Mouse (Mus musculus): ENCODE measurements around the gene 9230102O04Rik. TPM values are rescaled to one million over a fixed set of nuclear protein-coding genes. Genes with fewer than 3 reads are reported as not detected.

Gene 9230102O04Rik
- total and polyA plus RNA-seq, 2 experiments from 2014 or later: 1.0 to 1.5 TPM

DNA sequence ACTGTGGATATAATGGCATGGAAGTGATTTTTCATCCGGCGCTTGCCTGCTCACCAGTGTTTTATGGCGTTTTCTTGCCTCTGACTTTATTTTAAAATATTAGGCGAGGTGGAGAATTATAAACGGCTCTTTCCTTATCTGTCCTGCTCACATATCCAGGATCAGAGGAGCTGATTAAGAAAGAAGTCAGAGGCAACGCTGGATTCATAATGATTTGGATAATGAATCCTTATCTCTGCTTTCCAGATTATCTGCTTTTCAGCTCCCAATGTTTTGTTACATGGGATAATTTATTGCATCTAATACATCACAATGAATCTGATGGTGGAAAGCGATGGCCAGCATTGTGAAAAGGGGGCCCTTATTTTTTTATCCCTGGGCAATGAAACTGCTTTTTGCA is 3.2 kb upstream of the 9230102O04Rik start:
- H3K36me3 ChIP-seq (ENCODE audit: insufficient read depth, low read length): no peaks in the 10 kb centered on the region
- H3K9me3 ChIP-seq (ENCODE audit: low read length): no peaks in the 10 kb centered on the region
- no peak for DNase-seq (ENCODE audit: low spot score)
- H3K4me1 ChIP-seq (ENCODE audit: insufficient read depth, low read length): no peaks in the 10 kb centered on the region
- no peak for TF ChIP-seq CTCF (IDR thresholded peaks at IDR 0.05; ENCODE audit: low read depth)
- no peak overlapping the region for H3K4me3 ChIP-seq (ENCODE audit: low read length)
- peaks cover 78% of the 10 kb centered on the region for H3K27me3 ChIP-seq (ENCODE audit: insufficient read depth, low read length)
- no peak overlapping the region for H3K9ac ChIP-seq (replicated peaks; ENCODE audit: low read length)
- ATAC-seq: no peak
- H3K27ac ChIP-seq: no peak overlapping the region
- H3K4me2 ChIP-seq (ENCODE audit: low read depth, low read length): no peak overlapping the region
- WGBS: 7% methylated on average over 7 of the region's 7 CpGs

DNA sequence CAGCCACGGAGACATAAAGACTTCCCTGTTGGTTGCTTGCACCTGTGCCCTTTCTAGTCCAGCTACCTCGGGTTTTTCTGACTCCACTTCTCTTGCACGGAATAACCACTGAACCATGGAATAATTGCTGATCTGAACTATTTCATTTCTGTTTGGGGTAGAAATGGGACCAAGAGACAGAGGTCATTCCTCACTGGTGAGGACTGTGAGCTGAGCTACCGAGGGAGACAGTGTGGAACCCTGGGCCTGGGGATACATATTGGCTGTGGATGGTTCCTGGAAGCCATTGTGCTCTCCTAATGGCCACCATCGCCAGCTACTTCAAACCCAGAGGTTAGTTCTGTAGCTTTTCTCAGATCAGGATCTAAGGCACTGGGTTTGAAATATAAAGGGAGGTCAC is 1.6 kb upstream of the 9230102O04Rik start:
- Histone ChIP-seq H3K4me2 (ENCODE audit: low read depth, low read length) (no peak overlapping the region), H3K36me3 (ENCODE audit: insufficient read depth, low read length) (no peaks in the 10 kb centered on the region), H3K27me3 (ENCODE audit: insufficient read depth, low read length) (peaks cover 79% of the 10 kb centered on the region), H3K27ac (no peak overlapping the region), H3K4me1 (ENCODE audit: insufficient read depth, low read length) (no peaks in the 10 kb centered on the region), H3K9me3 (ENCODE audit: low read length) (no peaks in the 10 kb centered on the region), H3K9ac (replicated peaks; ENCODE audit: low read length) (no peak overlapping the region), H3K4me3 (ENCODE audit: low read length) (no peak overlapping the region)
- 3% methylated on average over 5 of the region's 5 CpGs for WGBS
- no peak for ATAC-seq
- DNase-seq (ENCODE audit: low spot score): no peak
- no peak for TF ChIP-seq CTCF (IDR thresholded peaks at IDR 0.05; ENCODE audit: low read depth)

DNA sequence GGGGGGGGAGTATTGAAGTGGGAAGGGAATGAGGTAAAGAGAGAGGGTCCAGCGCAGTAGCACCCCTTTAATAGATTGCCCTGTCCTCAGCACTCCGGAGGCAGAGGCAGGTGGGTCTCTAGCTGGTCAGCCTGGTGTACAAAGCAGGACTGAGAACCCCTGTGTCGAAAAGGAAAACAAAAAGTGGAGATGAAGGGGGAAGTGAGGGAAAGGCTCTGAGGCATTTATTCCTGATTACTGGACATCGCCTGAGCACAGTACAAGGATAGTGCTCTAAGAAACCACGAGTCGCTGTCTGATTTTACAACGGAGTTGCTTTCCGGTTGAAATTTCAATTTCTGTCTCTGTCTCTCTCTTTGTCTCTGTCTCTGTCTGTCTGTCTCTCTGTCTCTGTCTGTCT is 911 bp upstream of the 9230102O04Rik start:
- H3K9me3 ChIP-seq (ENCODE audit: low read length): no peaks in the 10 kb centered on the region
- no peak overlapping the region for H3K9ac ChIP-seq (replicated peaks; ENCODE audit: low read length)
- H3K36me3 ChIP-seq (ENCODE audit: insufficient read depth, low read length): no peaks in the 10 kb centered on the region
- no peak for TF ChIP-seq CTCF (IDR thresholded peaks at IDR 0.05; ENCODE audit: low read depth)
- no peak overlapping the region for H3K4me2 ChIP-seq (ENCODE audit: low read depth, low read length)
- no peak for DNase-seq (ENCODE audit: low spot score)
- no peak overlapping the region for H3K4me3 ChIP-seq (ENCODE audit: low read length)
- no peak overlapping the region for H3K27ac ChIP-seq
- no peaks in the 10 kb centered on the region for H3K4me1 ChIP-seq (ENCODE audit: insufficient read depth, low read length)
- WGBS: 7% methylated on average over 8 of the region's 8 CpGs
- no peak for ATAC-seq
- peaks cover 79% of the 10 kb centered on the region for H3K27me3 ChIP-seq (ENCODE audit: insufficient read depth, low read length)

DNA sequence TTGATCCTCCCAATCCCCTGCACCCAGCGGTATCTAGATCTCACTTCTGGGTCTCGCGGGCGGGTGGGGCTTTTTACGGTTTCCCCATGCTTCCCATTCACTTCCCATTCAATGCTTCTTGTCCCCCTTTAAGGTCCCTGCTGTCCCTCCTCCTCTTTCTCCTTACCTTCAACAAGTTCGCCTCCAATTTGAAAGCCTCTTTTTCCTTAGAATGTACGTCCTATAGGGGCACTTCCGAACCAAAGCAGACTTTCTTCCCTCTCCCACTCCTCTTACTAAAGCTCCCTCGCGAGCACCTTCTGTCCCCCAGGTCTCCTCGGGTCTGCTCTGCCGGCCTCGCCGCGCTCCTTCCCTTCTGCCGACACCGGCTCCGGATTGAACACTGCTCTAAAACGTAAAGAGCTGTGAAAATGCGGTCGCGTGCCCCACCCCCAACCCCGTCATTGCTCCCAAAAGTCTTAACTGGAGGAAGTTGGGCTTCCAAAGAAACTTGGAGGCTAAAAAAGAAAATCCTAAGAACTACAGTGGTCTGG is 377 bp upstream of the 9230102O04Rik start, which contains the start of gene Gata3:
Gene Gata3 (minus strand): TSS at position 384 of the 533 bp plus-strand sequence.
- Histone ChIP-seq H3K27ac (no peak within 1 kb of the TSS), H3K4me3 (ENCODE audit: low read length) (peak within 1 kb of the TSS; percentile 20; the same call in 1 of the 2 replicates), H3K27me3 (ENCODE audit: insufficient read depth, low read length) (peaks cover 79% of the 10 kb centered on the region), H3K4me1 (ENCODE audit: insufficient read depth, low read length) (no peaks in the 10 kb centered on the region), H3K9me3 (ENCODE audit: low read length) (no peaks in the 10 kb centered on the region), H3K4me2 (ENCODE audit: low read depth, low read length) (peak within 1 kb of the TSS; percentile 33), H3K36me3 (ENCODE audit: insufficient read depth, low read length) (no peaks in the 10 kb centered on the region), H3K9ac (replicated peaks; ENCODE audit: low read length) (no peak within 1 kb of the TSS)
- ATAC-seq (no peak; the same call in 1 of the 2 replicates), DNase-seq (ENCODE audit: low spot score) (no peak)
- TF ChIP-seq CTCF (IDR thresholded peaks at IDR 0.05; ENCODE audit: low read depth): no peak
- WGBS: under 1% methylated on average over 23 of the region's 23 CpGs

DNA sequence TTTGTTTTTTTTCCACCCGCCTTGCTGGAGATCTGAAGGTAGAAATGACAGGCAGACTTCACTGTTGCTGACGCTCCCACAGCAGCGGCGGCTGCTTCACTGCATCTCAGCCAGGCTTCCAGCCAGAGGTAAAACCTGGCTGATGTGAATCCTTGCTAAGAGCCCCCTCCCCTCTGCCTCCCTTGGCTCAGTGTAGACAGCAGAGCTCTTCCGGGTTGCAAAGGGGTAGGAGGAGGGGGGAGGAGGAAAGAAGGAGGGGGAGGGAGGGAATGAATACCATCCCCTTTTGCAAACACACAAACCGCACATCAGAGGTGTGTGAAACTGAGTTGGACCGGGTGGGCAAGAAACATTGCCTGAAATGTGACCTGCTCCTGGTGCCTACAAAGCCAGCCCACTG is 1.7 kb downstream of the 9230102O04Rik start:
- H3K36me3 ChIP-seq (ENCODE audit: insufficient read depth, low read length): no peaks in the 10 kb centered on the region
- H3K4me2 ChIP-seq (ENCODE audit: low read depth, low read length): 0 out of 2 replicates have a peak overlapping the region, but pooled peaks have one; percentile 5
- H3K4me3 ChIP-seq (ENCODE audit: low read length): peak overlapping the region; percentile 11; the same call in 1 of the 2 replicates
- no peak overlapping the region for H3K9ac ChIP-seq (replicated peaks; ENCODE audit: low read length)
- ATAC-seq (no peak), DNase-seq (ENCODE audit: low spot score) (no peak)
- H3K27me3 ChIP-seq (ENCODE audit: insufficient read depth, low read length): peaks cover 69% of the 10 kb centered on the region
- 3% methylated on average over 7 of the region's 7 CpGs for WGBS
- no peaks in the 10 kb centered on the region for H3K9me3 ChIP-seq (ENCODE audit: low read length)
- no peak for TF ChIP-seq CTCF (IDR thresholded peaks at IDR 0.05; ENCODE audit: low read depth)
- no peaks in the 10 kb centered on the region for H3K4me1 ChIP-seq (ENCODE audit: insufficient read depth, low read length)
- no peak overlapping the region for H3K27ac ChIP-seq

DNA sequence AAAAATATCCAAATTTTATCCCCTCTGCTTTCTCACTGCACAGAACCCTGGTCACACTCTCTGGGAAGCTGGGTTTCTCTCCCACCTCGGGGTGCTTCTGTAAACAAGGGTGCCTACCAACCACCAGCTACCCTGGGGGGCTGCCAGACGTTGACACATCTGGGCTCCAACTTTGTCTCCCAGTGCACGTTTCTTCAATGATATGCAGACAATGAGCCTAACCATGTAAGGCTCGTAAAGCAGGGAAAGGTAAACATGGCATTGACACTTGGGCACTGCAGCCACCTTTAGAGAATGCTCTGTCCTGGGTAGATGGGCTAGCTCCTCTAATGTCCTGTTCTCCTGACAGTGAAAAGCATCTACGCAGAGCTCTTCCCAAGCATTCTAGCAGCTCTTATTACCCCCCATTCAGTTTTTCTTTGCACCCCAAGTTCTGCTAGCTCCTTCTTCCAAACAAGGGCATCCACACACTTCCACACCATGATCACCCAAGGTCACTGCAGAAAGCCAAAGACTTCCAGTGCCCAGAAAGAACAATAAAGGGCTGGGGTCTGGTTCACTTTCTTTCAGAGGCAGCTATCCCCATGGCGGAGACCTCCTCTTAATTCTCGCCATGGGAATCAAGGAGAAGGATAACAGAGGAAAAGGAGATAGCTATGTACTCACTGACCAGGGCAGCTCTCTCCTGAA is 2.3 kb downstream of the 9230102O04Rik start:
- H3K9ac ChIP-seq (replicated peaks; ENCODE audit: low read length): no peak overlapping the region
- no peaks in the 10 kb centered on the region for H3K4me1 ChIP-seq (ENCODE audit: insufficient read depth, low read length)
- no peak for TF ChIP-seq CTCF (IDR thresholded peaks at IDR 0.05; ENCODE audit: low read depth)
- 0 out of 2 replicates have a peak overlapping the region, but pooled peaks have one; percentile 5 for H3K4me2 ChIP-seq (ENCODE audit: low read depth, low read length)
- H3K9me3 ChIP-seq (ENCODE audit: low read length): no peaks in the 10 kb centered on the region
- DNase-seq (ENCODE audit: low spot score): no peak
- no peak overlapping the region for H3K27ac ChIP-seq
- 5% methylated on average over 7 of the region's 7 CpGs for WGBS
- peak overlapping the region; percentile 11 for H3K4me3 ChIP-seq (ENCODE audit: low read length)
- H3K27me3 ChIP-seq (ENCODE audit: insufficient read depth, low read length): peaks cover 69% of the 10 kb centered on the region
- no peaks in the 10 kb centered on the region for H3K36me3 ChIP-seq (ENCODE audit: insufficient read depth, low read length)
- no peak for ATAC-seq

DNA sequence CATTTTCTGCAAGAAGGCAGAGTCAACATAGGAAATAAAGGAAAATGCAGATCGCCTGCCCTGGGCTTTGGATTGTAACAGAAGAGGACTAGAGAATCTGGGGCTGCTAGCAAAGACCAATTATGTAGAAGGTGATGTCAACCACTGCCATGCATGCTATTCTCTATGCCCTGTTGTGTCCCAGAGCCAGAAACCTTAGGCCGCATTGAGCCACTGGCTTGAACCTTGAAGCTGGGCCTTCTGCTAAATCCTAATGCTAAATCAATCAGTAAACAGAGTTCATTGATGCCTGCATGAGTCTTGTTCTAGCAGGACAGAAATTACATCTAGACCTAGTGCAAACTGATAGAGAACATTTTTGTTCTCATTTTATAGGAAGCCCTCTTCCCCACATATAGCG is 3.3 kb downstream of the 9230102O04Rik start:
- no peaks in the 10 kb centered on the region for H3K9me3 ChIP-seq (ENCODE audit: low read length)
- no peak for TF ChIP-seq CTCF (IDR thresholded peaks at IDR 0.05; ENCODE audit: low read depth)
- no peak overlapping the region for H3K27ac ChIP-seq
- WGBS: 14% methylated on average over 3 of the region's 3 CpGs
- H3K4me2 ChIP-seq (ENCODE audit: low read depth, low read length): peak overlapping the region; percentile 13
- peaks cover 65% of the 10 kb centered on the region for H3K27me3 ChIP-seq (ENCODE audit: insufficient read depth, low read length)
- no peak overlapping the region for H3K4me3 ChIP-seq (ENCODE audit: low read length)
- H3K4me1 ChIP-seq (ENCODE audit: insufficient read depth, low read length): no peaks in the 10 kb centered on the region
- H3K9ac ChIP-seq (replicated peaks; ENCODE audit: low read length): no peak overlapping the region
- no peaks in the 10 kb centered on the region for H3K36me3 ChIP-seq (ENCODE audit: insufficient read depth, low read length)
- DNase-seq (ENCODE audit: low spot score) (no peak), ATAC-seq (no peak)
